Mouse (Mus musculus) heart, embryonic 10.5 days (tissue): ENCODE measurements around the gene Gcm1. TPM values are rescaled to one million over a fixed set of nuclear protein-coding genes. Genes with fewer than 3 reads are reported as not detected.
"Not testable (repeated sequence)": the region's sequence is repeated elsewhere in the genome, so short reads cannot be mapped to it uniquely, and the experiment has no call there.

Experiments
- DNase-seq: peaks from one replicate; pipeline ENCODE4 v3.0.0-alpha.2; 2017; ENCODE audit warnings: low spot score
- H3K27ac ChIP-seq: fragments of 300-500 bp; sonication (generic); 2 replicates; pipeline ENCODE4 v1.5.1; 2016; ENCODE audit warnings: mild to moderate bottlenecking
- H3K27me3 ChIP-seq: fragments of 300-500 bp; sonication (generic); 2 replicates; pipeline ENCODE4 v1.6.1; 2016; ENCODE audit warnings: mild to moderate bottlenecking; ENCODE audit not compliant: poor library complexity, insufficient read depth, severe bottlenecking
- H3K36me3 ChIP-seq: fragments of 300-500 bp; sonication (generic); 2 replicates; pipeline ENCODE4 v1.6.1; 2016; ENCODE audit warnings: mild to moderate bottlenecking, moderate library complexity
- H3K4me1 ChIP-seq: fragments of 300-500 bp; sonication (generic); 2 replicates; pipeline ENCODE4 v1.6.1; 2016; ENCODE audit warnings: mild to moderate bottlenecking
- H3K4me3 ChIP-seq: fragments of 300-500 bp; sonication (generic); 2 replicates; pipeline ENCODE4 v1.5.1; 2016; ENCODE audit warnings: mild to moderate bottlenecking, moderate library complexity
- H3K9me3 ChIP-seq: fragments of 300-500 bp; sonication (generic); 2 replicates; pipeline ENCODE4 v1.6.1; 2016; ENCODE audit warnings: mild to moderate bottlenecking, moderate library complexity
- WGBS: fragments of 180-500 bp; shearing (Covaris S2); methylation state at CpG from one replicate; pipeline ENCODE4 v1.1.7; 2016; 5-methylcytosine and 5-hydroxymethylcytosine counted together
- polyA plus RNA-seq: library from polyadenylated mRNA; unstranded; fragments of >200 nt; fragmentation: Nextera tagmentation; extraction: Ambion mirVana; gene quantifications from 2 replicates; pipeline ENCODE4 v1.2.1, GENCODE M21; 2016

The Gcm1 gene
- polyA plus RNA-seq, 1 experiment from 2014 or later: not detected

DNA sequence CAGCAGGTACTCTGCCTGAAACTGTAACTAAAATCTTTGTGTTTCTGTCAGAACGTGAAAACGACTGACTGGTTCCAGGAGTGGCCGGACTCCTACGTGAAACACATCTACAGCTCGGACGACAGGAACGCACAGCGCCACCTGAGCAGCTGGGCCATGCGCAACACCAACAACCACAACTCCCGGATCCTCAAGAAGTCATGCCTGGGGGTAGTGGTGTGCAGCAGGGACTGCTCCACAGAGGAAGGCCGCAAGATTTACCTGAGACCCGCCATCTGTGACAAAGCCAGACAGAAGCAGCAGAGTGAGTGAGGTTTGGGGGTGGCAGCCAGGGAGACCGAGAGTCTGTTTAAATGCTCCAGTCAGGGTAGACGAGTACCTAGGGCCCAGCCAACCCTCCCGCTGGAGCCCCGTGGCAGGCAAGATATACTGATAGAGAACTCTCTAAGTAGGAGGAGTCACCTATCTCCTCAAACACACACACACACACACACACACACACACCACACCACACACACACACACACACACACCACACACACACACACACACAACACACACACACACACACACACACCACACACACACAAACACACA is 7.9 kb downstream of the Gcm1 start:
- Histone ChIP-seq H3K9me3 (no peaks in the 10 kb centered on the region), H3K27me3 (no peaks in the 10 kb centered on the region), H3K36me3 (no peaks in the 10 kb centered on the region), H3K4me3 (no peak overlapping the region), H3K27ac (no peak overlapping the region), H3K4me1 (peaks cover 10% of the 10 kb centered on the region)
- DNase-seq: no peak
- 81% methylated on average over 16 of the region's 16 CpGs for WGBS

DNA sequence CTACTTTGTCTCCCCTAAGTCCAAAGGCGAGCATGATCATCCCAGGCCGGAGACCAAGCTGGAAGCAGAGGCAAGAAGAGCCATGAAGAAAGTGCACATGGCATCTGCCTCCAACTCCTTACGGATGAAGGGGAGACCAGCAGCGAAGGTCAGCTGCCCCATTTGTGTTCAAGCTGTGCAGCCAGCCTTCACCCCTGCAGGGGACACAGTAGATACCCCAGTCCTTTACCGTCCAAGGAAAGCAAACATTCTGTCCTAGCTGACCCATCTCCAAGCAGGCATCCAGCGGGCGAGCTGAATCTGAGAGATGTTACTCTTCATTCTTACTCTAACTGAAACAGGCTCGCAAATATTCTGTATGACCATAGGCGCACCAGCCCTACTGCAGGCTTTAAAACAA is 10.7 kb downstream of the Gcm1 start:
- peaks cover 10% of the 10 kb centered on the region for H3K4me1 ChIP-seq
- no peaks in the 10 kb centered on the region for H3K27me3 ChIP-seq
- no peaks in the 10 kb centered on the region for H3K9me3 ChIP-seq
- H3K27ac ChIP-seq: no peak overlapping the region
- H3K36me3 ChIP-seq: no peaks in the 10 kb centered on the region
- WGBS: 75% methylated on average over 9 of the region's 9 CpGs
- DNase-seq: no peak
- no peak overlapping the region for H3K4me3 ChIP-seq

- DNase-seq: no peak
- 67% methylated on average over 10 of the region's 10 CpGs for WGBS
- H3K9me3 ChIP-seq: no peaks in the 10 kb centered on the region
- H3K27ac ChIP-seq: no peak overlapping the region
- H3K4me1 ChIP-seq: peaks cover 10% of the 10 kb centered on the region
- no peak overlapping the region for H3K4me3 ChIP-seq
- H3K36me3 ChIP-seq: no peaks in the 10 kb centered on the region
- H3K27me3 ChIP-seq: no peaks in the 10 kb centered on the region
These were observed 12.4 kb downstream of the Gcm1 start for GRCm38 (mm10) chr9:78064121-78064520.

DNA sequence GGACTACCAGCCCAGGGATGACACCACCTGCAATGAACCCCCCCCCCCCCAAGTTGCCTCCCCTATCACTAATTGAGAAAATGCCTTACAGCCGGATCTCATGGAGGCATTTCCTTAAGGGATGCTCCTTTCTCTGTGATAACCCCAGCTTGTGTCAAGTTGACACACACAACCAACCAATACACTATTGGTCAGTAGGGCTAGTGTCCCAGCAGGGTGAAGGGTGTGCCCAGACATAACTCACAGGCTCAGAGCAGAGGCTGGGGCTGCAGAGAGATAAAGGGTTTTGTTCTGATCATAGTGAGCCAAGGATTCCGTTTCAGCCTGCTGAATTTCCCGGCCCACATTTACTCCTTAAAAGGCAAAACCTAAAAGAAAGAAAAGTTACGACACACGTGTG is 18.8 kb downstream of the Gcm1 start:
- 70% methylated on average over 5 of the region's 5 CpGs for WGBS
- Histone ChIP-seq H3K27ac (no peak overlapping the region), H3K27me3 (no peaks in the 10 kb centered on the region), H3K36me3 (no peaks in the 10 kb centered on the region), H3K9me3 (no peaks in the 10 kb centered on the region), H3K4me1 (no peaks in the 10 kb centered on the region), H3K4me3 (no peak overlapping the region)
- DNase-seq: no peak

DNA sequence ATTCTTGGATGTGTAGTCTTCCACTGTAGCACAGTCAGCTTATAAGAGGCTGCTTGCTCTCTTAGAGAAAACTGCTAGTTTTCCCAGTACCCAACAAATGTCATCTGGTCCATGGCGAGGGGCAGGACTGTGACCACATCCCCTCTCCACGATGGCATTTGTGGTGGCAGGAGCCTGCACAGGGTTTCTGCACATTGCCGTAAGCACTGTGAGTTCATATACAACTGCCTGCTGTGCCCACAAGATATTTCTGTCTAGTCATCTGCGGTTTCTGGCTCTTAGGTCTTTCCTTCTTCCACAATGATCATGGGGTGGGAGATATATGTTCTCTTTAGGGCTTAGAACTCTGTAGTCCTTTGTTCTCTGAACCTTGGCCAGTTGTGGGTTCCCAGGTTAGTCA is 19.9 kb downstream of the Gcm1 start:
- no peak for DNase-seq
- no peaks in the 10 kb centered on the region for H3K4me1 ChIP-seq
- H3K27ac ChIP-seq: no peak overlapping the region
- no peaks in the 10 kb centered on the region for H3K36me3 ChIP-seq
- no peaks in the 10 kb centered on the region for H3K27me3 ChIP-seq
- H3K9me3 ChIP-seq: no peaks in the 10 kb centered on the region
- 85% methylated on average over 4 of the region's 4 CpGs for WGBS
- H3K4me3 ChIP-seq: no peak overlapping the region

DNA sequence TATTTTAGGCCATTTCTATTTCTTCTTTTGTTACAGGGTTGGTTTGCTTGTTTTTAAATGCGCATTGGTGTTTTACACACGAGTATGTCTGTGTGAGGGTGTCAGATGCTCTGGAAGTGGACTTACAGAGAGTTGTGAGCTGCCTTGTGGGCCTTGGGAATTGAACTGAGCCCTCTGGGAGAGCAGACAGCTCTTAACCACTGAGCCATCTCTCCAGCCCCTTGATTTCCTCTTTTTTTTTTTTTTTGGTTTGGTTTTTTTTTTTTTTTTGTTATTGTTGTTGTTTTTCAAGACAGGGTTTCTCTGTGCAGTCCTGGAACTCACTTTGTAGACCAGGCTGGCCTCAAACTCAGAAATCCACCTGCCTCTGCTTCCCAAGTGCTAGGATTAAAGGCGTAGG is 21.6 kb downstream of the Gcm1 start:
- not testable (repeated sequence) for H3K4me3 ChIP-seq

DNA sequence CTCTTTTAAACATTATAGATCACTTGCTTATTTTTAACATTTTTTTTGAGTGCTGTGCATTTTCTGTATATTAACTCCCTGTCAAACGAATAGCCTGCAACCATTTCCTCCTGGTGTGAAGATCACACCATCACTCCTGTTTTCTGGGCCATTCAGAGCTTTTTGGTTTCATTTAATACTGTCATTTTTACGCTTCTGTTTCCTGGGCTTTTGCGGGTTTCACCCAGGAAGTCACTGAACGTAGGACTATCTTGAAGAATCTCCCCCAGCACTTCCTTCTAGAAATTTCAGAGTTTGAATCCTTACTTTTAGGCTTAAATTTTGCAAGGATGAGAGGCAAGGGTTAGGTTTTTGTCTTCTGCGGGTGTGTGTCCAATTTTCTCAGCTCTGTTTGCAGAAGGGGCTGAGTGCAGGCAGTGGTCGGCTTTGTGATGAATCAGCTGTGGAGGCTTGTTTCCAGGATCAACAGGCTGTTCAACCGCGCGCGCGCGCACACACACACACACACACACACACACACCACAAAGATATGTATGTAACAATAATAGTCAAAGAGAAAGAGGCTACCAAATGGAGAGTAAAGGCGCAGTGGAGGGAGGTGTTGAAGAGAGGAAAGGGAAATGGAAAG is 22.1 kb downstream of the Gcm1 start:
- H3K4me3 ChIP-seq: no peak overlapping the region
- no peak for DNase-seq
- no peaks in the 10 kb centered on the region for H3K36me3 ChIP-seq
- no peaks in the 10 kb centered on the region for H3K9me3 ChIP-seq
- H3K27me3 ChIP-seq: no peaks in the 10 kb centered on the region
- no peak overlapping the region for H3K27ac ChIP-seq
- H3K4me1 ChIP-seq: no peaks in the 10 kb centered on the region
- WGBS: 87% methylated on average over 13 of the region's 13 CpGs

More for the DNA sequence above, 21.6 kb downstream of the Gcm1 start:
- not testable (repeated sequence) for H3K27me3 ChIP-seq, H3K36me3 ChIP-seq, DNase-seq, H3K4me1 ChIP-seq, H3K27ac ChIP-seq, H3K9me3 ChIP-seq
- WGBS: 84% methylated on average over 3 of the region's 3 CpGs

DNA sequence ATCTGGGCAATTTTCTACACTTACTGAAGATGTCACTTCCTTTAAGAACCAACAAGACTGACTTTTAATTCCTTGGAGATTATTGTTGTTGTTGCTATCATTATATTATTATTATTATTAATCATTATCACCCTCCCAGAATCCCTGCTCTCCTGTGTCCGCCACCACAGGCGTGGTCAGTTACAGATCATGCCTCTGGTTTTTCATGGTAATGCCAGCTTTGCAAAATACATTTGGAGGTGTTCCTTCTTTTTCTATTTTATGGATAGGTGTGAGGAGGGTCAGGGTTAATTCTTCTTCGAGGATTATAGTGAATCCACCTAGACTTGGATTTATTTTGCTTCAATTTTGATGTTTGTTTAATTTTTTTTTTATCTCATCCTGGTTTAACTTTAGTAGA is 23.5 kb downstream of the Gcm1 start:
- H3K9me3 ChIP-seq: no peaks in the 10 kb centered on the region
- WGBS: 87% methylated on average over 3 of the region's 3 CpGs
- H3K4me1 ChIP-seq: no peaks in the 10 kb centered on the region
- DNase-seq: no peak
- 0 out of 2 replicates have a peak, but pooled peaks cover 1% of the 10 kb centered on the region for H3K36me3 ChIP-seq
- H3K4me3 ChIP-seq: no peak overlapping the region
- H3K27ac ChIP-seq: no peak overlapping the region
- no peaks in the 10 kb centered on the region for H3K27me3 ChIP-seq

GRCm38 (mm10) chr9:78078240-78078639 is 26.5 kb downstream of the Gcm1 start:
- no peak for DNase-seq
- Histone ChIP-seq H3K36me3 (peaks cover 18% of the 10 kb centered on the region), H3K27me3 (no peaks in the 10 kb centered on the region), H3K27ac (no peak overlapping the region), H3K9me3 (no peaks in the 10 kb centered on the region), H3K4me3 (no peak overlapping the region), H3K4me1 (no peaks in the 10 kb centered on the region)
- 26% methylated on average over 2 of the region's 2 CpGs for WGBS

GRCm38 (mm10) chr9:78081835-78082234 is 30.1 kb downstream of the Gcm1 start:
- DNase-seq: no peak
- WGBS: 69% methylated on average over 7 of the region's 7 CpGs
- no peaks in the 10 kb centered on the region for H3K27me3 ChIP-seq
- no peak overlapping the region for H3K27ac ChIP-seq
- no peak overlapping the region for H3K4me3 ChIP-seq
- H3K4me1 ChIP-seq: no peaks in the 10 kb centered on the region
- H3K36me3 ChIP-seq: peaks cover 53% of the 10 kb centered on the region
- H3K9me3 ChIP-seq: no peaks in the 10 kb centered on the region

DNA sequence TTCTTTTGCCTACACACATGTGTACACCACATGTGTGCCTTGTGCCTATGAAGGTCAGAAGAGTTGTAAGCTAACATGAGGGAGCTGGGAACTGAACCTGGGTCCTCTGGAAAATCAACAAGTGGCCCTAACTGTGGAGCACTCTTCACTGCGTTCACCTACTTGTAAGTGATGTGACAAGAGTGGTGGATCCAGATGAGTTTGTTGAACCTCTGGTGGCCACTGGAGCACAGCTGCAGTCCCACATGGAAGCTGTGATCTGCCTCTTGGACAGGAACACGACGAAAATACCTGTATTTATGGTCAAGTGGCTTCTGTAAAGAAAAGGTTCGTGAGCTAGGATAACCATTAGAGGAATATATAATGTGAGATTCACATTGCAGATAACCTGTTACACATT is 32.6 kb downstream of the Gcm1 start:
- Histone ChIP-seq H3K36me3 (peaks cover 59% of the 10 kb centered on the region), H3K27me3 (no peaks in the 10 kb centered on the region), H3K27ac (no peak overlapping the region), H3K4me1 (peaks cover 12% of the 10 kb centered on the region), H3K9me3 (no peaks in the 10 kb centered on the region), H3K4me3 (no peak overlapping the region)
- no peak for DNase-seq
- WGBS: 90% methylated on average over 4 of the region's 4 CpGs

- DNase-seq: no peak
These were observed 34.1 kb downstream of the Gcm1 start for GRCm38 (mm10) chr9:78085722-78086287.

GRCm38 (mm10) chr9:78087751-78088150 is 36.0 kb downstream of the Gcm1 start:
- Histone ChIP-seq H3K9me3 (no peaks in the 10 kb centered on the region), H3K36me3 (peaks cover 53% of the 10 kb centered on the region), H3K4me1 (peaks cover 13% of the 10 kb centered on the region), H3K4me3 (no peak overlapping the region), H3K27ac (no peak overlapping the region), H3K27me3 (no peaks in the 10 kb centered on the region)
- 89% methylated on average over 9 of the region's 9 CpGs for WGBS
- DNase-seq: no peak

More at GRCm38 (mm10) chr9:78085722-78086287, 34.1 kb downstream of the Gcm1 start:
- Histone ChIP-seq H3K9me3 (no peaks in the 10 kb centered on the region), H3K36me3 (peaks cover 56% of the 10 kb centered on the region), H3K4me1 (peaks cover 13% of the 10 kb centered on the region), H3K27ac (no peak overlapping the region), H3K27me3 (no peaks in the 10 kb centered on the region), H3K4me3 (no peak overlapping the region)
- WGBS: 87% methylated on average over 14 of the region's 14 CpGs
